Mouse (Mus musculus) cerebellum, adult 18-20 months (tissue): ENCODE data around the gene Lamp1.

Experiments used
- DNase-seq, 2 experiments: peaks; one replicate each; pipeline ENCODE4 v3.0.0; 2021

The Lamp1 gene

GRCm38 (mm10) chr8:13202041-13202440 is 43.1 kb downstream of the Lamp1 start:
- no peak for DNase-seq

- DNase-seq = no peak
Observed at GRCm38 (mm10) chr8:13202806-13203205, 43.8 kb downstream of the Lamp1 start.

- no peak for DNase-seq
Observed at GRCm38 (mm10) chr8:13203472-13203871, 44.5 kb downstream of the Lamp1 start.

- no peak for DNase-seq
Observed at GRCm38 (mm10) chr8:13204371-13205140, 45.6 kb downstream of the Lamp1 start.

GRCm38 (mm10) chr8:13205311-13205710 is 46.4 kb downstream of the Lamp1 start:
- no peak for DNase-seq

GRCm38 (mm10) chr8:13206290-13206689 is 47.3 kb downstream of the Lamp1 start:
- DNase-seq = no peak

GRCm38 (mm10) chr8:13208627-13209355 is 49.8 kb downstream of the Lamp1 start:
- DNase-seq = no peak

- DNase-seq = no peak
Observed at GRCm38 (mm10) chr8:13209770-13210169, 50.8 kb downstream of the Lamp1 start.

GRCm38 (mm10) chr8:13213479-13214268 is 54.7 kb downstream of the Lamp1 start:
- peak; percentile 62 to 72 for DNase-seq

- no peak for DNase-seq
Observed at GRCm38 (mm10) chr8:13216386-13216785, 57.4 kb downstream of the Lamp1 start.

GRCm38 (mm10) chr8:13217093-13217492 is 58.1 kb downstream of the Lamp1 start:
- no peak for DNase-seq

GRCm38 (mm10) chr8:13217986-13218385 is 59.0 kb downstream of the Lamp1 start:
- no peak for DNase-seq

- no peak for DNase-seq
Observed at GRCm38 (mm10) chr8:13218441-13218840, 59.5 kb downstream of the Lamp1 start.

- no peak for DNase-seq
Observed at GRCm38 (mm10) chr8:13224426-13224825, 65.5 kb downstream of the Lamp1 start.
